Mouse (Mus musculus): ENCODE data around the gene Ngfr.

The Ngfr gene

DNA sequence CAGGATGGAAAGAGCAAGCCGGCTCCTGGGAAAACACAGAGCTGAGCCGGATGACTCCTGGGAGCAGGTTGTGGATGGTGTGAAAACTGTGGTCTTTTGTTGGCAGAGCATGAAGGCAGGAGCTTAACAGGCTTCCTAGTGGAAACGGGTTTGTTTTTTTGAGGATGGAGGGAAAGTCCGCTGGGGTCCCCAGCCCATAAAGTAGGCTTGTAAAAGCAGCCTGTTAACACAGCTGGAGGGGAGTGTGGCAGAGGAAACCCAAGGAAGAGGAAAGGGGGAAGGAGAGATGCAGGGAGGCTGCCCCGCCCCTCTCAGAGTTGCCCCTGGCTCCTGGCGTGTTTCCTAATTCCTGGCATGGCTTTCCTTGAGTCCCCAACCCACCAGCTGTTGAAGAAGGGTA is 8.1 kb downstream of the Ngfr start:
- TF ChIP-seq GATA4 (IDR thresholded peaks at IDR 0.05; ENCODE audit: insufficient replicate concordance, low read length), result no peak

DNA sequence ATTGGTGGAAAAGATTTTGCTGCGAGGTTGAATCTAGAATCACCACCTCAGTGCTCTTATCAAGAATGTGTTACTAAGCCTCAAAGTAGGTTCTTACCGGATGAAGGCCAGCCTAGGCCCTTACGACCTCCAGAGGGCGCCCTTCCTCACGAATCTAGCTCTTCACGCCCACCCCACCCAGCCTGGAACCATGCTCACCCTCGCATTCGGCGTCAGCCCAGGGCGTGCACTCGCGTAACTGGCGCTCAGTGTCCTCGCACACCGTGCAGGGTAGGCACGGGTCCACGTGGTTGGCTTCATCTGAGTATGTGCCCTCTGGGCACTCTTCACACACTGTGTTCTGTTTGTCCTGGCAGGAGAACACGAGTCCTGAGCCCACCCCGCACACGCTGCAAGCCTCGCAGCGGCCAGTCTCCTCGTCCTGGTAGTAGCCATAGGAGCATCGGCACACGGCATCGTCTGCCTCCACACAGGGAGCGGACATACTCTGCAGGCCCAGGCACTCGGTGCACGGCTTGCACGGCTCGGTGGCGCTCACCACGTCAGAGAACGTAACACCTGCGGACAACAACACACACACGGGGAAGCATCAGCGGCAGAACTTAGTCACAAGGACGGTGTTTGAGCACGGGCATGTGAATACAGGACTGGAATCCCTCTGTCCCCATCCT is 9.6 kb downstream of the Ngfr start:
- no peak for TF ChIP-seq GATA4 (IDR thresholded peaks at IDR 0.05; ENCODE audit: insufficient replicate concordance, low read length)

DNA sequence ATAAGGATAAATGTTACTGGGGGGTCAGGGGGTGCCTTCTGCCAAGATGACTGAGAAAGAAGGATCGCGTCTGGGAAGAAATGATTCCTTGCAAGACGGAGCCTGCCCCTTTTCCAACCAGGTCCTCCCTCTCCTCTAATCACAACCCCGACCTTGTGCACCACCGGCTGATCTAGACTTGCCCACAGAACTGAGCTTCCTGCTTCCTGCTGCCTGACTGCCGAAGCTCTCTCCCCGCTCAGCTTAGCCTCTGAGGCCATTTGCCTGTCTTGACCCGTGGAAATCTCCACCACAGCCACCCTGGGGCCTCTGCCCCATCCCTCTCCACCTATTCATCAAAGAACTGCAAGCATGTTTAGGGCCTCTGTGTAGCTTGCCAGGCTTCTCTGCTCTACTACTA is 11.2 kb downstream of the Ngfr start:
- no peak for TF ChIP-seq GATA4 (IDR thresholded peaks at IDR 0.05; ENCODE audit: insufficient replicate concordance, low read length)

DNA sequence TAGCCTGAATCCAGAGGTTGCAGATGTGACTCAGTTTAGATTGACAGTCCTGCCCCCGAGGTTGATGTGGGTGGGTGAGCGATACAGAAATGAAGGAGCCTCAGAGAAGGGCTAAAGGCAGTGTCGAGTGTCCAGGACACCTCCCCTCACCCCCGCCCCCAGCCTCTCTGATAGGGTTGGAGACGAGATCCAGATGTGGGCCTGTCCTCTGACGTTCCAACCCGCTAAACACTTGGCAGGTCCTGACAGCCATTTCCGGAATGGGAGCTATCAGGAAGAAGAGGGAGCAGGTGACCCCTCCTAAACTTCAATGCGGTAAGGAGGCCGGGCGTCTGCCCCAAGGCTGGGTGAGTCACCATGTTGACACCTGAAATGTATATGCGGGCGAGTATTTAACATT is 11.7 kb downstream of the Ngfr start:
- no peak for TF ChIP-seq GATA4 (IDR thresholded peaks at IDR 0.05; ENCODE audit: insufficient replicate concordance, low read length)

DNA sequence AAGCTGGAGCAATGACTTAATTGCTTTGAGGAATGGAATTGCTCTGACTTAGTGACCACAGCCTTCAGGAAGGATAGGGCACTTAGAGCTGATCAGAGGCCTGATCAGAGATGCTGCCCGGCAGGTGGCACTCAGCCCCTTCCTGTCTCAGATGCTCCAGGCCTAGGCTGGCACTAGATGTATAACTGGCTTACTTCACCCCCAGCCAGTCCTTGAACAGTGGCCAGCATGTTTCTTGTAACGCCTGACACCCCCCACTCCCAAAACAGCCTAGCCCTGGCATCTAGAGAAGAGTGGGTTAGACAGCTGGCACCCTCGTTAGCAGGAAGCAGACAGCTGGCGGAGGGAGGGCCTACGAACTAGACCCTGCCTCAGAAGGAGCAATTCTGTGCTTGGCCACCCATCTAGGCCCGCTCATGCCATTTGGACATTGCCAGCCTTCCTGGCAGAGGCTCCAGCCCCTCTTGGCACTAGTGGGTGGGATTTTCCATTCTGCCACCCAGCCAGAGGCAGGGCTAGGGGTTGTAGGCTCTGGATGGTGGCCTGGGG is 12.7 kb downstream of the Ngfr start:
- TF ChIP-seq GATA4 (IDR thresholded peaks at IDR 0.05; ENCODE audit: insufficient replicate concordance, low read length), result no peak

DNA sequence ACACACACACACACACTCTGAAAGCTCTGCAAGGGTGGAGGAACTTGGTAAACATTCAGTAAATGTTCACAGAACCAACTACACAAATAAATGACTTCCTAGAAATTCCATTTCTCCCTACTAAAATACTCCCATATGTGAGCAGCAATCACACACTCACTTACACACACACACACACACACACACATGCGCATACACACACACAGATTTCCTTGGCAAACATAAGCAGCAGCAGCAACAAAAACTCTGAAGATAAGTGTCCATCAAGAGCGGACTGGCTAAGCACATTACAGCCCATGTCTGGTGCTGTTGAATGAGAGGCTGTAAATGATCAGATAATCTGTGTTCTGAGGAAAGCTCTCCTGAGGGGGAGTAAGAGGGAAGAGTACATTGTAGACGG is 15.3 kb downstream of the Ngfr start:
- TF ChIP-seq GATA4 (IDR thresholded peaks at IDR 0.05; ENCODE audit: insufficient replicate concordance, low read length), result no peak

DNA sequence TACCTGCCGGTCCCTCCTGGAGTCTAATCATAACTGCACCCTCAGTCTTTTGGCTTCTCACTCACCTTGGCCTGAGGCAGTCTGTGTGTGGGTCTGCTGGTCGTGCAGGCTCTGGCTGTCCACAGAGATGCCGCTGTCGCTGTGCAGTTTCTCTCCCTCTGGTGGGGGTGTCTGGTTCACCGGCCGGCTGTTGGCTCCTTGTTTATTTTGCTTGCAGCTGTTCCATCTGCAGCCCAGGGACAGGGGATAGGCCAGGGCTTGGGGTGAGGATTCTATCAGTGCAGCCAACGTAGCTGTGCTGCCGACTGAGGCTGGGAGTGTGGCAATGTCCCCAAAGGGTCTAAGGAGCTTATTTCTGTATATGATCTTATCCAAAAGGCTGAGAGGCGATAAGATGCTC is 15.8 kb downstream of the Ngfr start:
- TF ChIP-seq GATA4 (IDR thresholded peaks at IDR 0.05; ENCODE audit: insufficient replicate concordance, low read length), result no peak

DNA sequence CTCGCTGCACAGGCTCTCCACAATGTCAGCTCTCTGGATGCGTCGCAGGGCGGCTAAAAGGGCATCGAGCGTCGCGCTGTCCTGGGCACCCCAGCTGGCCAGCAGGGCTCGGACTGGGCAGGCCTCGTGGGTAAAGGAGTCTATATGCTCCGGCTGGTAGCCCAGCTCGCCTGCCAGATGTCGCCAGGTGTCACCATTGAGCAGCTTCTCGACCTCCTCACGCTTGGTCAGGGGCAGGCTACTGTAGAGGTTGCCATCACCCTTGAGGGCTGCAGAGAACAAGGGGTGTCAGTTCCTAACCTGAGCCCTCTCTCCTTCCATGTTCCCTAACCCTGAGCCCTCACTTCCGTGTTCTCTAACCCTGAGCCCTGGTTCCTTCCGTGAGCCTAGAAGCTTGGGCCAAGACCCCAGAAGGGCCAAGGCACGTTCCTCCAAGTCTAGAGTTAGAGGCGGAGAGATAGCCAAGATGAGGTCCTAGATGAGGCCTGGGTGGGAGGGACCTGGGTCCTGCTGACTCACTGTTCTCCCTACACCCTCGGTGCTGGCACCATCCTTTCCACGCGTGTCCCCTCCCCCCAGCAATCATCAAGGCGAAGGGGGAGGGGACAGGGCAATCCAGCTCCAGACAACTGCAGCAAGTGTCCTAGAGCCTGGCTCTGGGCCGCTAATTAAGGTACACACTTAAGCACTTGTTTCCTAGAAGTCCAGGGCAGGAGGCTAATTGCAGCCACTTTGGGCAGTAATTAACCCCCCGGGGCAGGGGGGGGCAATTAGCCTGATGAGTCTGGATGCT is 16.5 kb downstream of the Ngfr start:
- no peak for TF ChIP-seq GATA4 (IDR thresholded peaks at IDR 0.05; ENCODE audit: insufficient replicate concordance, low read length)

DNA sequence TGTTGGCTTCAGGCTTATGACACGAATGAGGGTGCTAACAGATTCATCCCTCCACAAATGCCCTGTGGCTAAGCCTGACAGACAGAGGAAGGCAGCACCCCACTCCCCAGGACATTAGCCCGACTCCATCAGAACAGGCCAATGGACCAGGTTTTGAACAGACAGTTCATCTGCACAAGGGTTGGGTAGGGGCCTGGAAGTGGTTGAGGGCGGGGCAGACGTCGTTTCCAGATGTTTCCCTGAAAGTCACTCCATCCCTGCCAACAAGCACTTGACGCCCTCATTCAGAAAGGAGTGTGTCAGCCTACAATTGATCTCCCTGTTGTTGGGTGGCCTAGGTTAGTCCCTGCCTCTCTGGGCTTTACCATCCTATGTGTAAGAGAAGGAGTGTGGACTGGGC is 17.6 kb downstream of the Ngfr start:
- TF ChIP-seq GATA4 (IDR thresholded peaks at IDR 0.05; ENCODE audit: insufficient replicate concordance, low read length), result no peak

DNA sequence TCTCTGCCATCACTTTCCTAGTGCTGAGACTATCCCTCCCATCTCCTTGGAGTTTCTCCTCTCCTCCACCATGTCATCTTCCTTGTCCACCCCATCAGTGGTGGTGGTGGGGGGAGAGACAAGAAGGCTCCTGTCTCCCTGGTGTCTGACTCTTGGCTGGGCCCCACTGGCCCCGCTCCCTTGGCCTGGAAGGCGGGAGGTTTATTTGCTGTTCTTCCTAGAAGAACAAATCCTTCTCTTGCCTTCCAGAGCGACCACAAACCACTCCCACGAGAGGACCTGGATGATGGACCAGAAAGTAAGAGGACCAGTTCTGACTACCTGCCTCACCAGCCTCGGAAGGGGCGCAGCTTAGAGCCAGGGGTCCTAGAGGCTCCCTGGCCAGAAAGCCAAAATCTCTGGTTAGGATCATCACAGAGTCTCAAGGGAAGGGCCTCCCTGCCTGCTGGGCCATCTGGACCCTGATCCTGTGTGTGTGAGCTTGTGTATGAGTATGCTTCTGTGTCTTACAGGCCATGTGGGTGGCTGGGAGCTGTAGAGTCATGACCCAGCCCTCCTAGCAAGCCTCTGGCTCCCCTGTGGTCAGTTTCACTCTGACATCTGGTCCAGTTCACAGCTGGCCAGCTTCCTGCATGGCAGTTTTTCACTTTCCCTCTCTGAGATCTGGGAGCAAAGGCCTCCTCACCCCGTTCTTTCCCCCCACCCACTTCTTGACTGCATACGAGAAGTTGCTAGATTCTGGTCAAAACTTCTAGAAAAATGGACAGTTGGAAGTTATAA is 19.4 kb downstream of the Ngfr start:
- TF ChIP-seq GATA4 (IDR thresholded peaks at IDR 0.05; ENCODE audit: insufficient replicate concordance, low read length), result no peak

DNA sequence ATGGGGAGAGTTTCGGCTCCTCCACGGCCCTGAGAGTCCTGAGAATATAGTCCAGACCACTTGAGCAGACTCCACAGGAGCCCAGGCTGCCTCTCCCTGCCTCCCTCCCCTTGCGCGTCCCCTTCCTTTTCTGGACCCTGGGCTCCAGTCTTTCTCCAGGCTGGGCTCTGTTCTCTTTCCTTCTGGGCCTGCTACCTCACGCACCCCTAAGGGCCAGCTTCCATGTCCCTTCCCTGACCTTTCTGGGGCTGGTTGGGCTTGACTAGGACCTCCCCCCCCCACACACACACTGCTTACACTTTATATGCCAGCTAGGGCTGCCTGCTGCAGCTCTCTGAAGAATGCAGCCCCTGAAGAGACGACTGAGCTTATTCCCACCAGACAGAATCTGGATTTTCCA is 20.2 kb downstream of the Ngfr start:
- TF ChIP-seq GATA4 (IDR thresholded peaks at IDR 0.05; ENCODE audit: insufficient replicate concordance, low read length), result no peak

DNA sequence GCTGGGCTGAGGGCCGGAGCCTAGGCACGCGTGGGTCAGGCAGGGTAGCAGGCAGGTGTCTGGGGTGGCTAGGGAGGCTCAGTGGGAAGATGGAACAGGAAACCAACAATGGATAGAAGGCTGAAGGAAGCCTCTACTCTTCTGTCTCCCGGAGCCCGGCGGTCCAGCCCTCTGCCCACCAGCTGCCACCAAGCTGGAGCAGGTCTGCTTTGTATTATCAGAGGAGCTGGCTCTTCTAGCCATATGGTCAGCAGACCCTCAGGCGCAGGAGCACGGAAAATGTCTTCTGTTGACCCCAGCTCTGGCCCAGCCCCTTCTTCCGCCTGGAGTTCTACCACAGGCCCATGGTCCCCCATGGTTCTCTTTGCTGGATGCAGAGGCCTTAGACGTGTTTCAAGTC is 22.2 kb downstream of the Ngfr start:
- TF ChIP-seq GATA4 (IDR thresholded peaks at IDR 0.05; ENCODE audit: insufficient replicate concordance, low read length), result no peak

DNA sequence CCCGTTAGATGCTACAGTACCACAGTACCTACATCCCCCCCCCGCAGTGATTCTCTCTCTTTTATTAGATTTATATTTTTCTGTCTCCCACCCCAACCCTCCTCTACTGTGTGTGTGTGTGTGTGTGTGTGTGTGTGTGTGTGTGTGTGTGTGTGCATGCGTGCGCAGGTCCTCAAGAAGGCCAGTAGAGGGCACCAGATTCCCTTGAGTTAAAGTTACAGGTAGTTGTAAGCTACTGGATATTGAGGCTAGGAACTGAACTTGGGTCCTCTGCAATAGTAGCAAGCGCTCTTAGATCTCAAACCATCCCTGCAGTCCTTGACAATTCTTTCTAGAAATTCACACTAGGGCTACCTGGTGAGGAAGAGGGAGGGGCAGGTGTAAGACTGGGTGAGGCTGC is 23.7 kb downstream of the Ngfr start:
- TF ChIP-seq GATA4 (IDR thresholded peaks at IDR 0.05; ENCODE audit: insufficient replicate concordance, low read length), result no peak

DNA sequence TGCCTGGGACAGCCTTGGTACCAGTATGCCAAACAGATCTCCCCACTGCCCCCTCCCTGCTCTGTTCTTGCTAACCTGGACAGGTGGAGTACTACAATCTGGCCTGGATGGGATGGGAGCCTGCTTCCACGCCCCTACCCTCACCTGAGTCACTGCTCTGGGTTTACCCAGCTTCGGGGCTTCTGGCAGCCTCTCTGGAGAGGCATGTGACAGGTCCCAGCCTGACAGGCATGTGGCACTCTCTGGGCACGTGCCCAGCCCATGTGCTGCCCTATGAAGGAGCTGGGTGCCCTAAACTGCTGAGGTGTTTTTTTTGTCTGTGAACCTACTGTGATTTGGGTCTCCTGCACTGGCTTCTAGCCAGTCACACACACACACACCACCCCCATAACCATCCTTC is 26.8 kb downstream of the Ngfr start:
- TF ChIP-seq GATA4 (IDR thresholded peaks at IDR 0.05; ENCODE audit: insufficient replicate concordance, low read length), result no peak

DNA sequence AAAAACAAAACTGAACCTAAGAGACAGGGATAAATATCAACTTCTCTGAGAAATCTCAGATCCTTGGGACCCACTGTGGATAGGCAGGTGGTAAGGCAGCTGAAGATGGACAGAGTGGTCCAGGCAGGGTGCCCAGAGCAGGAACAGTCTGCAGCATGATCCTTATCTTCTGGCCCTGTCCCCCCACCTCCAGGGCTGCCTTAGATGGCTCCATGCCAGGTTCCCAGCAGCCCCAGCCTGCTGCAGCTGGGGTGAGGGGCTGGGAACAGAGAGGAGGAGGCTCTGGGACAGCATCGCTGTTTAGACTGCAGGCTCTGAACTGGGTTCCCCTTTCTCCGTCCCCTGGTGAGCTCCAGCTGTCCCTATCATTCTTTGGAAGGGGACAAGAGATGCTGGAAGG is 27.8 kb downstream of the Ngfr start:
- TF ChIP-seq GATA4 (IDR thresholded peaks at IDR 0.05; ENCODE audit: insufficient replicate concordance, low read length), result no peak

DNA sequence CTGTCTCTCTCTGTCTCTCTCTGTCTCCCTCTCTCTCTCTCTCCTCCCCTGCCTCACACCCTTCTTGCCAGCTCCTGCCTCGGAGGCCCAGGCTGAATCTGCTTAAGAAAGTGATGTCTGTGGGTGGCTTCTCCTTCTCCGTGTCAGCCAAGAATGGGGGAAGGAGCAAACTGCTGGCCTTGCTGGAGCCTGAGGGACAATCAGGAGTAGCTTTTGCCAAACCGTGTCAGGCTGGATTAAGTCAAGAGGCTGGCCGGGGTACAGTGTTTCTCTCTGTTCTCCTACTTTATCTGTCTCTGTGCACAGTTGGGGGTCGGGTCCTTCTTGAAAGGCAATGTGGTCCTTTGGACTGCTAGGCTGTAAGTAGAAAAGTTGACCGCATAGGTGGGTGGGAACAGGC is 29.8 kb downstream of the Ngfr start:
- TF ChIP-seq GATA4 (IDR thresholded peaks at IDR 0.05; ENCODE audit: insufficient replicate concordance, low read length), result no peak
